Mouse (Mus musculus): Measurements from ENCODE around the gene Vps41. TPM values are rescaled to one million over a fixed set of nuclear protein-coding genes. Genes with fewer than 3 reads are reported as not detected.

Vps41 gene
- polyA plus RNA-seq, 1 experiment = 75.3 TPM

- no peak overlapping the region for H3K4me3 ChIP-seq (ENCODE audit: insufficient read depth, low read length)
- no peaks in the 10 kb centered on the region for H3K4me1 ChIP-seq (ENCODE audit: control insufficient read depth, insufficient read depth, low read length)
- H3K27ac ChIP-seq (ENCODE audit: insufficient read depth, low read depth, low read length) = no peak overlapping the region
- no peak for TF ChIP-seq POLR2A (IDR thresholded peaks at IDR 0.05; ENCODE audit: borderline replicate concordance, low read depth, low read length)
- no peak for TF ChIP-seq CTCF (IDR thresholded peaks at IDR 0.05; ENCODE audit: low read depth, low read length)
These were observed 113.4 kb downstream of the Vps41 start for GRCm38 (mm10) chr13:18830486-18830885.

- Histone ChIP-seq H3K4me1 (ENCODE audit: control insufficient read depth, insufficient read depth, low read length) (no peaks in the 10 kb centered on the region), H3K27ac (ENCODE audit: insufficient read depth, low read depth, low read length) (no peak overlapping the region), H3K4me3 (ENCODE audit: insufficient read depth, low read length) (no peak overlapping the region)
- TF ChIP-seq POLR2A (IDR thresholded peaks at IDR 0.05; ENCODE audit: borderline replicate concordance, low read depth, low read length) = no peak
- no peak for TF ChIP-seq CTCF (IDR thresholded peaks at IDR 0.05; ENCODE audit: low read depth, low read length)
These were observed 122.1 kb downstream of the Vps41 start for GRCm38 (mm10) chr13:18839231-18839630.

- no peak for TF ChIP-seq POLR2A (IDR thresholded peaks at IDR 0.05; ENCODE audit: borderline replicate concordance, low read depth, low read length)
- no peak for TF ChIP-seq CTCF (IDR thresholded peaks at IDR 0.05; ENCODE audit: low read depth, low read length)
- H3K4me1 ChIP-seq (ENCODE audit: control insufficient read depth, insufficient read depth, low read length) = no peaks in the 10 kb centered on the region
- H3K4me3 ChIP-seq (ENCODE audit: insufficient read depth, low read length) = no peak overlapping the region
- H3K27ac ChIP-seq (ENCODE audit: insufficient read depth, low read depth, low read length) = no peak overlapping the region
These were observed 123.3 kb downstream of the Vps41 start for GRCm38 (mm10) chr13:18840366-18840765.

GRCm38 (mm10) chr13:18841019-18841418 lies 123.9 kb downstream of the Vps41 start:
- H3K4me1 ChIP-seq (ENCODE audit: control insufficient read depth, insufficient read depth, low read length) = no peaks in the 10 kb centered on the region
- no peak overlapping the region for H3K27ac ChIP-seq (ENCODE audit: insufficient read depth, low read depth, low read length)
- no peak for TF ChIP-seq POLR2A (IDR thresholded peaks at IDR 0.05; ENCODE audit: borderline replicate concordance, low read depth, low read length)
- TF ChIP-seq CTCF (IDR thresholded peaks at IDR 0.05; ENCODE audit: low read depth, low read length) = no peak
- no peak overlapping the region for H3K4me3 ChIP-seq (ENCODE audit: insufficient read depth, low read length)

GRCm38 (mm10) chr13:18841752-18842282 lies 124.7 kb downstream of the Vps41 start:
- TF ChIP-seq CTCF (IDR thresholded peaks at IDR 0.05; ENCODE audit: low read depth, low read length) = no peak
- TF ChIP-seq POLR2A (IDR thresholded peaks at IDR 0.05; ENCODE audit: borderline replicate concordance, low read depth, low read length) = no peak
- H3K4me3 ChIP-seq (ENCODE audit: insufficient read depth, low read length) = no peak overlapping the region
- no peak overlapping the region for H3K27ac ChIP-seq (ENCODE audit: insufficient read depth, low read depth, low read length)
- H3K4me1 ChIP-seq (ENCODE audit: control insufficient read depth, insufficient read depth, low read length) = no peaks in the 10 kb centered on the region

GRCm38 (mm10) chr13:18842556-18842955 lies 125.5 kb downstream of the Vps41 start:
- Histone ChIP-seq H3K4me1 (ENCODE audit: control insufficient read depth, insufficient read depth, low read length) (no peaks in the 10 kb centered on the region), H3K27ac (ENCODE audit: insufficient read depth, low read depth, low read length) (no peak overlapping the region), H3K4me3 (ENCODE audit: insufficient read depth, low read length) (no peak overlapping the region)
- TF ChIP-seq CTCF (IDR thresholded peaks at IDR 0.05; ENCODE audit: low read depth, low read length) = no peak
- no peak for TF ChIP-seq POLR2A (IDR thresholded peaks at IDR 0.05; ENCODE audit: borderline replicate concordance, low read depth, low read length)

- no peak for TF ChIP-seq CTCF (IDR thresholded peaks at IDR 0.05; ENCODE audit: low read depth, low read length)
- no peak for TF ChIP-seq POLR2A (IDR thresholded peaks at IDR 0.05; ENCODE audit: borderline replicate concordance, low read depth, low read length)
- Histone ChIP-seq H3K27ac (ENCODE audit: insufficient read depth, low read depth, low read length) (no peak overlapping the region), H3K4me3 (ENCODE audit: insufficient read depth, low read length) (no peak overlapping the region), H3K4me1 (ENCODE audit: control insufficient read depth, insufficient read depth, low read length) (no peaks in the 10 kb centered on the region)
These were observed 126.5 kb downstream of the Vps41 start for GRCm38 (mm10) chr13:18843546-18843945.

- Histone ChIP-seq H3K27ac (ENCODE audit: insufficient read depth, low read depth, low read length) (no peak overlapping the region), H3K4me1 (ENCODE audit: control insufficient read depth, insufficient read depth, low read length) (no peaks in the 10 kb centered on the region), H3K4me3 (ENCODE audit: insufficient read depth, low read length) (no peak overlapping the region)
- no peak for TF ChIP-seq POLR2A (IDR thresholded peaks at IDR 0.05; ENCODE audit: borderline replicate concordance, low read depth, low read length)
- TF ChIP-seq CTCF (IDR thresholded peaks at IDR 0.05; ENCODE audit: low read depth, low read length) = no peak
These were observed 130.3 kb downstream of the Vps41 start for GRCm38 (mm10) chr13:18847386-18847785.

- TF ChIP-seq POLR2A (IDR thresholded peaks at IDR 0.05; ENCODE audit: borderline replicate concordance, low read depth, low read length) (no peak), CTCF (IDR thresholded peaks at IDR 0.05; ENCODE audit: low read depth, low read length) (no peak)
These were observed 132.5 kb downstream of the Vps41 start for GRCm38 (mm10) chr13:18849563-18849962.

GRCm38 (mm10) chr13:18851182-18851581 lies 134.1 kb downstream of the Vps41 start:
- H3K4me3 ChIP-seq (ENCODE audit: insufficient read depth, low read length) = no peak overlapping the region
- no peak overlapping the region for H3K27ac ChIP-seq (ENCODE audit: insufficient read depth, low read depth, low read length)
- no peaks in the 10 kb centered on the region for H3K4me1 ChIP-seq (ENCODE audit: control insufficient read depth, insufficient read depth, low read length)
- TF ChIP-seq POLR2A (IDR thresholded peaks at IDR 0.05; ENCODE audit: borderline replicate concordance, low read depth, low read length) (no peak), CTCF (IDR thresholded peaks at IDR 0.05; ENCODE audit: low read depth, low read length) (no peak)

More at GRCm38 (mm10) chr13:18849563-18849962, 132.5 kb downstream of the Vps41 start:
- Histone ChIP-seq H3K27ac (ENCODE audit: insufficient read depth, low read depth, low read length) (no peak overlapping the region), H3K4me3 (ENCODE audit: insufficient read depth, low read length) (no peak overlapping the region), H3K4me1 (ENCODE audit: control insufficient read depth, insufficient read depth, low read length) (no peaks in the 10 kb centered on the region)

- TF ChIP-seq CTCF (IDR thresholded peaks at IDR 0.05; ENCODE audit: low read depth, low read length) = no peak
- TF ChIP-seq POLR2A (IDR thresholded peaks at IDR 0.05; ENCODE audit: borderline replicate concordance, low read depth, low read length) = no peak
- Histone ChIP-seq H3K4me1 (ENCODE audit: control insufficient read depth, insufficient read depth, low read length) (no peaks in the 10 kb centered on the region), H3K27ac (ENCODE audit: insufficient read depth, low read depth, low read length) (no peak overlapping the region), H3K4me3 (ENCODE audit: insufficient read depth, low read length) (no peak overlapping the region)
These were observed 135.6 kb downstream of the Vps41 start for GRCm38 (mm10) chr13:18852718-18853117.

Measured in bone marrow macrophage, adult 2 months (primary cell).